Mouse (Mus musculus): ENCODE results near the gene Olfr229. TPM values are rescaled to one million over a fixed set of nuclear protein-coding genes. Genes with fewer than 3 reads are reported as not detected.
"Not testable (repeated sequence)": the region's sequence is repeated elsewhere in the genome, so short reads cannot be mapped to it uniquely, and the experiment has no call there.

The Olfr229 gene
- polyA plus RNA-seq, 1 experiment from 2014 or later = not detected

DNA sequence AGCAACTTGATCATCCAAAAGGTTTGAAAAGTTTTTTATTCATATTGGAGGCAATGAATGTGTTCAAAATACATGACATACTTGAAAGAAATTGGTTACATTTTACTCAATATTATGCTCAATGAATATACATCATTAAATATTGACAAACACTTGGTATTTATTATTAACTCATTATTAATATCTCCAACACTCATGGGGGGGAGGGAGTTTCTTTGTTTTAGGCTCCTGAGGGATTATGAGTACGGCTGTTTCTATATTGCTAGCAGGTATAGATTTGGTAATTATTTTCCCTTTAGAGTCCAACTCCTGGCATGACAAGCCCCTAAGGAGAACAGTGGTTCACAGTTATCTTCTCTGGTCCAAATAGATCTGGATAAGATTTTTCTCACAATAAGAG, 30.1 kb downstream of the Olfr229 start, which contains the start of gene Olfr974:
Gene Olfr974, plus strand, starts transcription at position 301 of the 400 bp plus-strand sequence.
- no peak within 1 kb of the TSS for H3K4me2 ChIP-seq (ENCODE audit: low read depth, low read length)
- no peak within 1 kb of the TSS for H3K9ac ChIP-seq (ENCODE audit: low read depth, low read length)
- ATAC-seq (ENCODE audit: low read depth) = no peak
- no peaks in the 10 kb centered on the region for H3K4me1 ChIP-seq (ENCODE audit: control insufficient read depth, insufficient read depth, low read length)
- no peaks in the 10 kb centered on the region for H3K36me3 ChIP-seq (ENCODE audit: control insufficient read depth, insufficient read depth, low read length)
- 77% methylated on average over 1 of the region's 1 CpGs for WGBS
- 0 out of 2 replicates have a peak, but pooled peaks cover 3% of the 10 kb centered on the region for H3K9me3 ChIP-seq (ENCODE audit: control insufficient read depth, low read length)
- H3K4me3 ChIP-seq (ENCODE audit: low read depth, low read length) = no peak within 1 kb of the TSS
- no peak within 1 kb of the TSS for H3K27ac ChIP-seq (replicated peaks; ENCODE audit: low read depth, low read length)
- no peaks in the 10 kb centered on the region for H3K27me3 ChIP-seq (replicated peaks; ENCODE audit: control insufficient read depth, insufficient read depth, low read length)
- no peak for DNase-seq (ENCODE audit: low spot score)

DNA sequence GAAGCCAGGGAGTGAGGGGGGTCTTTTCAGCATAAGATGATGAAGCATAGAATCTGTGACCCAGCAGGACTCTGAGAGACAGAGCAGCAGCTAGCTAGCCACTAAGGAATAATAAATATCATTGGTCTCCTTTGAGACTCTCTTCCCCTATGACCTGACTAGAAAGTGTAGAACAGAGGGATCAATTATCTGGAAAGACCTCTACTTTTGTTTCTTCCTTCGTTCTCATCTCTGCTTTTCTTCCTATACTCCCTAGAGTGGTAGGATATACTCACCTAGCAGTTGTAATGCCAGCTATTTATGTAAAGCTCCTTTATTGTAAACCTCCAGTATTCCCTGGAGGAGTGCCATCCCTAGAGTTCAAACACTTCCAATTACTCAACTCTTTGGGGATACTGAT, 44.8 kb downstream of the Olfr229 start, which contains the start of gene Olfr975:
Gene Olfr975, minus strand, starts transcription at position 101 of the 400 bp plus-strand sequence.
- Histone ChIP-seq H3K4me3 (ENCODE audit: low read depth, low read length) (no peak within 1 kb of the TSS), H3K9ac (ENCODE audit: low read depth, low read length) (no peak within 1 kb of the TSS), H3K4me1 (ENCODE audit: control insufficient read depth, insufficient read depth, low read length) (no peaks in the 10 kb centered on the region), H3K4me2 (ENCODE audit: low read depth, low read length) (no peak within 1 kb of the TSS), H3K36me3 (ENCODE audit: control insufficient read depth, insufficient read depth, low read length) (no peaks in the 10 kb centered on the region), H3K27ac (replicated peaks; ENCODE audit: low read depth, low read length) (no peak within 1 kb of the TSS), H3K27me3 (replicated peaks; ENCODE audit: control insufficient read depth, insufficient read depth, low read length) (no peaks in the 10 kb centered on the region), H3K9me3 (ENCODE audit: control insufficient read depth, low read length) (no peaks in the 10 kb centered on the region)
- ATAC-seq (ENCODE audit: low read depth) (no peak), DNase-seq (ENCODE audit: low spot score) (no peak)
- 58% methylated on average over 1 of the region's 1 CpGs for WGBS

DNA sequence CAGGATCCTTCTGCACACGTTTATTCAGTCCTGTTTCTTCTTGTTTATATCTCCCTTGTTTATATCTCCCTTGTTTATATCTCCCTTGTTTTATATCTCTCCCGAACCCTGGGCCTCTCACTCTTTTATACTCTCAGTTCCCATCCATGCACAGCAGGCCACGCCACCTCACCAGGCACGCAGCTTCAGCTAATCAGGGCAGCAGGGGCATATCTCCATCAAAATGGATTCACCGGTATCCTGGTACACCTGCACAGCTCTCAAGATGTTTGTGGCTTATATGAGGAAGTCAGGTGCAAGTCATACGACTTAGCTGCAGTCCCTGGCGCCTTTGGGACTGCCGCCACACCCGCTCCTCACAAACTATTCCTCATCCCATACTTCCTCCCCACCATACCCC, 53.9 kb downstream of the Olfr229 start, which contains the start of gene Olfr976:
Gene Olfr976, minus strand, starts transcription at position 101 of the 400 bp plus-strand sequence.
- not testable (repeated sequence) for H3K36me3 ChIP-seq (ENCODE audit: control insufficient read depth, insufficient read depth, low read length); H3K9me3 ChIP-seq (ENCODE audit: control insufficient read depth, low read length); H3K4me2 ChIP-seq (ENCODE audit: low read depth, low read length); H3K27ac ChIP-seq (replicated peaks; ENCODE audit: low read depth, low read length); H3K4me3 ChIP-seq (ENCODE audit: low read depth, low read length); H3K9ac ChIP-seq (ENCODE audit: low read depth, low read length); H3K4me1 ChIP-seq (ENCODE audit: control insufficient read depth, insufficient read depth, low read length); DNase-seq (ENCODE audit: low spot score); H3K27me3 ChIP-seq (replicated peaks; ENCODE audit: control insufficient read depth, insufficient read depth, low read length); ATAC-seq (ENCODE audit: low read depth)
- WGBS = 87% methylated on average over 5 of the region's 9 CpGs

Other genes starting within 250 kb of the Olfr229 start
- not detected in 2 replicates for gene Olfr963, start 240.1 kb upstream of the Olfr229 start, polyA plus RNA-seq (2014; fragmentation: Nextera tagmentation; extraction: Ambion mirVana)
- gene Olfr149, start 200.2 kb upstream of the Olfr229 start, polyA plus RNA-seq (2014; fragmentation: Nextera tagmentation; extraction: Ambion mirVana) = not detected in 2 replicates
- gene Olfr965, start 196.0 kb upstream of the Olfr229 start, polyA plus RNA-seq (2014; fragmentation: Nextera tagmentation; extraction: Ambion mirVana) = not detected in 2 replicates
- not detected in 2 replicates for gene Olfr150, start 176.4 kb upstream of the Olfr229 start, polyA plus RNA-seq (2014; fragmentation: Nextera tagmentation; extraction: Ambion mirVana)
- gene Olfr967, start 161.1 kb upstream of the Olfr229 start, polyA plus RNA-seq (2014; fragmentation: Nextera tagmentation; extraction: Ambion mirVana) = not detected in 2 replicates
- not detected in 2 replicates for gene Olfr968, start 124.1 kb upstream of the Olfr229 start, polyA plus RNA-seq (2014; fragmentation: Nextera tagmentation; extraction: Ambion mirVana)
- gene Olfr969, start 116.4 kb upstream of the Olfr229 start, polyA plus RNA-seq (2014; fragmentation: Nextera tagmentation; extraction: Ambion mirVana) = 0.13 TPM in 1 of 2 replicates, not detected in the other
- gene Olfr970, start 98.5 kb upstream of the Olfr229 start, polyA plus RNA-seq (2014; fragmentation: Nextera tagmentation; extraction: Ambion mirVana) = 0.13 TPM in 1 of 2 replicates, not detected in the other
- gene Olfr971, start 70.5 kb upstream of the Olfr229 start, polyA plus RNA-seq (2014; fragmentation: Nextera tagmentation; extraction: Ambion mirVana) = not detected in 2 replicates
- 0.33 TPM in 1 of 2 replicates, not detected in the other for gene Olfr972, start 40.9 kb upstream of the Olfr229 start, polyA plus RNA-seq (2014; fragmentation: Nextera tagmentation; extraction: Ambion mirVana)
- gene Olfr974, start 30.2 kb downstream of the Olfr229 start, polyA plus RNA-seq (2014; fragmentation: Nextera tagmentation; extraction: Ambion mirVana) = 0.10 TPM in 1 of 2 replicates, not detected in the other
- not detected in 2 replicates for gene Olfr975, start 44.7 kb downstream of the Olfr229 start, polyA plus RNA-seq (2014; fragmentation: Nextera tagmentation; extraction: Ambion mirVana)
- gene Olfr976, start 53.8 kb downstream of the Olfr229 start, polyA plus RNA-seq (2014; fragmentation: Nextera tagmentation; extraction: Ambion mirVana) = not detected in 2 replicates
- gene Olfr978, start 84.8 kb downstream of the Olfr229 start, polyA plus RNA-seq (2014; fragmentation: Nextera tagmentation; extraction: Ambion mirVana) = not detected in 2 replicates
- not detected in 2 replicates for gene Olfr979, start 96.1 kb downstream of the Olfr229 start, polyA plus RNA-seq (2014; fragmentation: Nextera tagmentation; extraction: Ambion mirVana)
- not detected in 2 replicates for gene Olfr980, start 102.2 kb downstream of the Olfr229 start, polyA plus RNA-seq (2014; fragmentation: Nextera tagmentation; extraction: Ambion mirVana)
- not detected in 2 replicates for gene Olfr981, start 114.1 kb downstream of the Olfr229 start, polyA plus RNA-seq (2014; fragmentation: Nextera tagmentation; extraction: Ambion mirVana)
- gene Olfr982, start 166.5 kb downstream of the Olfr229 start, polyA plus RNA-seq (2014; fragmentation: Nextera tagmentation; extraction: Ambion mirVana) = not detected in 2 replicates
- 0.22 TPM in 1 of 2 replicates, not detected in the other for gene Olfr983, start 186.3 kb downstream of the Olfr229 start, polyA plus RNA-seq (2014; fragmentation: Nextera tagmentation; extraction: Ambion mirVana)
- gene Olfr984, start 206.9 kb downstream of the Olfr229 start, polyA plus RNA-seq (2014; fragmentation: Nextera tagmentation; extraction: Ambion mirVana) = not detected in 2 replicates
- not detected in 2 replicates for gene Olfr985, start 222.8 kb downstream of the Olfr229 start, polyA plus RNA-seq (2014; fragmentation: Nextera tagmentation; extraction: Ambion mirVana)
- not detected in 2 replicates for gene Tmem225, start 240.8 kb downstream of the Olfr229 start, polyA plus RNA-seq (2014; fragmentation: Nextera tagmentation; extraction: Ambion mirVana)

All from embryonic facial prominence, embryonic 14.5 days (tissue).